Mouse (Mus musculus) kidney, adult 2 months (tissue): ENCODE data around the gene Fam222a.

Experiments
- CTCF ChIP-seq: fragments of 200-500 bp; conservative IDR thresholded peaks from 2 replicates; pipeline ENCODE4 v1.5.1; 2011; ENCODE audit warnings: low read depth, mild to moderate bottlenecking, control low read depth, low read length, moderate library complexity, mixed read lengths; ENCODE audit not compliant: insufficient read depth, insufficient read length
- POLR2A ChIP-seq: fragments of 200-500 bp; IDR thresholded peaks from one replicate; pipeline ENCODE4 v1.6.1; 2011; ENCODE audit warnings: low read depth, low read length, control low read depth

- TF ChIP-seq CTCF (no peak), POLR2A (no peak)
Observed at GRCm38 (mm10) chr5:114648728-114649311, 81.0 kb downstream of the Fam222a start.
